Mouse (Mus musculus) megakaryocyte, embryonic 14.5 days (primary cell): ENCODE results near the gene Sfxn1. TPM values are rescaled to one million over a fixed set of nuclear protein-coding genes. Genes with fewer than 3 reads are reported as not detected.

Experiments
- H3K27me3 ChIP-seq: replicated peaks from 2 replicates; pipeline ENCODE3; 2012; ENCODE audit warnings: inconsistent platforms
- H3K36me3 ChIP-seq: replicated peaks from 2 replicates; pipeline ENCODE3; 2012; ENCODE audit warnings: low read length, inconsistent platforms, mixed read lengths
- H3K4me1 ChIP-seq: 2 replicates; pipeline ENCODE4 v1.6.1; 2012; ENCODE audit warnings: inconsistent platforms
- H3K4me3 ChIP-seq: replicated peaks from 2 replicates; pipeline ENCODE3; 2012; ENCODE audit warnings: moderate library complexity, mild to moderate bottlenecking, inconsistent platforms
- H3K9me3 ChIP-seq: 2 replicates; pipeline ENCODE4 v1.6.1; 2012; ENCODE audit warnings: inconsistent platforms
- FLI1 ChIP-seq: IDR thresholded peaks from 2 replicates; pipeline ENCODE4 v1.6.1; 2012; ENCODE audit warnings: low read length, inconsistent platforms, mixed read lengths
- GATA1 ChIP-seq: IDR thresholded peaks from 3 replicates; pipeline ENCODE4 v1.6.1; 2012; ENCODE audit warnings: mixed read lengths, low read length, inconsistent platforms, borderline replicate concordance
- polyA plus RNA-seq: library from polyadenylated mRNA; stranded (reverse); fragments of >175 nt; gene quantifications from 2 replicates; pipeline ENCODE4 v1.2.3, GENCODE M21; 2012; ENCODE audit warnings: low replicate concordance; ENCODE audit not compliant: insufficient read depth

Sfxn1 gene
- polyA plus RNA-seq, 1 experiment = 14.0 TPM

- Histone ChIP-seq H3K36me3 (no peaks in the 10 kb centered on the region), H3K4me1 (peaks cover 14% of the 10 kb centered on the region; the same call in 1 of the 2 replicates), H3K4me3 (no peak overlapping the region), H3K9me3 (peaks cover 20% of the 10 kb centered on the region), H3K27me3 (peaks cover 32% of the 10 kb centered on the region)
- TF ChIP-seq FLI1 (no peak), GATA1 (no peak)
Measured at GRCm38 (mm10) chr13:54114931-54115330, 43.3 kb downstream of the Sfxn1 start.

GRCm38 (mm10) chr13:54115779-54116178 lies 44.1 kb downstream of the Sfxn1 start:
- Histone ChIP-seq H3K36me3 (no peaks in the 10 kb centered on the region), H3K4me1 (peaks cover 14% of the 10 kb centered on the region; the same call in 1 of the 2 replicates), H3K4me3 (no peak overlapping the region), H3K27me3 (peaks cover 32% of the 10 kb centered on the region), H3K9me3 (peaks cover 20% of the 10 kb centered on the region)
- TF ChIP-seq GATA1 = no peak
- TF ChIP-seq FLI1 = no peak

GRCm38 (mm10) chr13:54118355-54118754 lies 46.7 kb downstream of the Sfxn1 start:
- no peaks in the 10 kb centered on the region for H3K36me3 ChIP-seq

GRCm38 (mm10) chr13:54137756-54138410 lies 66.2 kb downstream of the Sfxn1 start:
- Histone ChIP-seq H3K36me3 (no peaks in the 10 kb centered on the region), H3K4me3 (no peak overlapping the region), H3K9me3 (0 out of 2 replicates have a peak, but pooled peaks cover under 1% of the 10 kb centered on the region), H3K27me3 (peaks cover 26% of the 10 kb centered on the region), H3K4me1 (peaks cover 9% of the 10 kb centered on the region)
- TF ChIP-seq GATA1 (no peak), FLI1 (no peak)

More at GRCm38 (mm10) chr13:54118355-54118754, 46.7 kb downstream of the Sfxn1 start:
- no peak for TF ChIP-seq GATA1
- TF ChIP-seq FLI1 = no peak
- Histone ChIP-seq H3K27me3 (peaks cover 35% of the 10 kb centered on the region), H3K4me1 (peaks cover 14% of the 10 kb centered on the region; the same call in 1 of the 2 replicates), H3K4me3 (no peak overlapping the region), H3K9me3 (peaks cover 34% of the 10 kb centered on the region)

GRCm38 (mm10) chr13:54143788-54144187 lies 72.1 kb downstream of the Sfxn1 start:
- TF ChIP-seq GATA1 = no peak
- no peak for TF ChIP-seq FLI1
- Histone ChIP-seq H3K36me3 (no peaks in the 10 kb centered on the region), H3K9me3 (peaks cover 18% of the 10 kb centered on the region), H3K27me3 (peaks cover 28% of the 10 kb centered on the region), H3K4me3 (no peak overlapping the region), H3K4me1 (peaks cover 8% of the 10 kb centered on the region)

- TF ChIP-seq FLI1 (no peak), GATA1 (no peak)
- Histone ChIP-seq H3K4me3 (no peak overlapping the region), H3K36me3 (no peaks in the 10 kb centered on the region), H3K4me1 (peaks cover 5% of the 10 kb centered on the region), H3K27me3 (peaks cover 33% of the 10 kb centered on the region), H3K9me3 (peaks cover 18% of the 10 kb centered on the region)
Measured at GRCm38 (mm10) chr13:54144624-54145023, 73.0 kb downstream of the Sfxn1 start.

- Histone ChIP-seq H3K27me3 (peaks cover 20% of the 10 kb centered on the region), H3K4me1 (peaks cover 5% of the 10 kb centered on the region), H3K4me3 (no peak overlapping the region), H3K36me3 (no peaks in the 10 kb centered on the region), H3K9me3 (peaks cover 24% of the 10 kb centered on the region)
- no peak for TF ChIP-seq GATA1
- TF ChIP-seq FLI1 = no peak
Measured at GRCm38 (mm10) chr13:54147328-54147727, 75.7 kb downstream of the Sfxn1 start.

- H3K4me1 ChIP-seq = peaks cover 17% of the 10 kb centered on the region
- TF ChIP-seq GATA1 (no peak), FLI1 (no peak)
- H3K27me3 ChIP-seq = peaks cover 17% of the 10 kb centered on the region
- H3K36me3 ChIP-seq = no peaks in the 10 kb centered on the region
- peaks cover 8% of the 10 kb centered on the region for H3K9me3 ChIP-seq
- no peak overlapping the region for H3K4me3 ChIP-seq
Measured at GRCm38 (mm10) chr13:54152421-54152820, 80.8 kb downstream of the Sfxn1 start.

GRCm38 (mm10) chr13:54152911-54153310 lies 81.2 kb downstream of the Sfxn1 start:
- H3K4me1 ChIP-seq = peaks cover 17% of the 10 kb centered on the region
- TF ChIP-seq GATA1 (no peak), FLI1 (no peak)
- H3K4me3 ChIP-seq = no peak overlapping the region
- H3K9me3 ChIP-seq = peaks cover 8% of the 10 kb centered on the region
- H3K27me3 ChIP-seq = peaks cover 22% of the 10 kb centered on the region
- no peaks in the 10 kb centered on the region for H3K36me3 ChIP-seq

- Histone ChIP-seq H3K36me3 (no peaks in the 10 kb centered on the region), H3K4me1 (peaks cover 23% of the 10 kb centered on the region), H3K9me3 (peaks cover 8% of the 10 kb centered on the region), H3K4me3 (peak overlapping the region; percentile 33), H3K27me3 (peaks cover 24% of the 10 kb centered on the region)
- no peak for TF ChIP-seq FLI1
- TF ChIP-seq GATA1 = no peak
Measured at GRCm38 (mm10) chr13:54153672-54154218, 82.1 kb downstream of the Sfxn1 start.
